Mouse (Mus musculus) heart, embryonic 12.5 days (tissue): ENCODE data around the gene Ucn3. TPM values are rescaled to one million over a fixed set of nuclear protein-coding genes. Genes with fewer than 3 reads are reported as not detected.

Experiments used
- ATAC-seq: fragments of 200-750 bp; cut with Nextera tagmentation; 2 replicates; pipeline ENCODE4 v1.8.0; 2017; ENCODE audit warnings: moderate TSS enrichment, moderate library complexity; ENCODE audit not compliant: insufficient number of reproducible peaks, low FRiP score
- H3K27ac ChIP-seq: fragments of 300-500 bp; sonication (generic); 2 replicates; pipeline ENCODE4 v1.5.1; 2016; ENCODE audit warnings: mild to moderate bottlenecking, moderate library complexity; ENCODE audit not compliant: poor library complexity, severe bottlenecking
- H3K27me3 ChIP-seq: fragments of 300-500 bp; sonication (generic); replicated peaks from 2 replicates; pipeline ENCODE4 v1.6.1; 2016; ENCODE audit warnings: mild to moderate bottlenecking, moderate library complexity
- H3K36me3 ChIP-seq: fragments of 300-500 bp; sonication (generic); 2 replicates; pipeline ENCODE4 v1.6.1; 2016; ENCODE audit warnings: mild to moderate bottlenecking, moderate library complexity
- H3K4me1 ChIP-seq: fragments of 300-500 bp; sonication (generic); replicated peaks from 2 replicates; pipeline ENCODE4 v1.6.1; 2016; ENCODE audit warnings: mild to moderate bottlenecking
- H3K4me2 ChIP-seq: fragments of 300-500 bp; sonication (generic); 2 replicates; pipeline ENCODE4 v1.6.1; 2016; ENCODE audit warnings: mild to moderate bottlenecking, moderate library complexity
- H3K4me3 ChIP-seq: fragments of 300-500 bp; sonication (generic); 2 replicates; pipeline ENCODE4 v1.5.1; 2016; ENCODE audit warnings: mild to moderate bottlenecking
- H3K9ac ChIP-seq: fragments of 300-500 bp; sonication (generic); 2 replicates; pipeline ENCODE4 v1.6.1; 2016; ENCODE audit warnings: mild to moderate bottlenecking, moderate library complexity
- H3K9me3 ChIP-seq: fragments of 300-500 bp; sonication (generic); replicated peaks from 2 replicates; pipeline ENCODE4 v1.6.1; 2016; ENCODE audit warnings: mild to moderate bottlenecking, moderate library complexity
- WGBS: fragments of 180-500 bp; shearing (Covaris S2); methylation state at CpG from one replicate; pipeline ENCODE4 v1.1.7; 2016; 5-methylcytosine and 5-hydroxymethylcytosine counted together
- microRNA-seq: library from miRNA; unstranded; fragments of <30 nt; microRNA quantifications from one replicate; pipeline ENCODE4, GENCODE M21; 2017
- polyA plus RNA-seq: library from polyadenylated mRNA; unstranded; fragments of >200 nt; fragmentation: Nextera tagmentation; extraction: Ambion mirVana; gene quantifications from 2 replicates; pipeline ENCODE4 v1.2.1, GENCODE M21; 2016

Ucn3 gene
- polyA plus RNA-seq, 1 experiment from 2014 or later = not detected

GRCm38 (mm10) chr13:3892601-3893000 lies 52.5 kb downstream of the Ucn3 start:
- ATAC-seq = no peak
- no peaks in the 10 kb centered on the region for H3K9me3 ChIP-seq
- H3K27ac ChIP-seq = no peak overlapping the region
- H3K36me3 ChIP-seq = peaks cover 12% of the 10 kb centered on the region
- peak overlapping the region; percentile 65 for H3K9ac ChIP-seq
- WGBS = 13% methylated on average over 7 of the region's 7 CpGs
- H3K4me3 ChIP-seq = peak overlapping the region; percentile 76
- no peaks in the 10 kb centered on the region for H3K27me3 ChIP-seq
- peaks cover 11% of the 10 kb centered on the region for H3K4me1 ChIP-seq
- H3K4me2 ChIP-seq = peak overlapping the region; percentile 67

DNA sequence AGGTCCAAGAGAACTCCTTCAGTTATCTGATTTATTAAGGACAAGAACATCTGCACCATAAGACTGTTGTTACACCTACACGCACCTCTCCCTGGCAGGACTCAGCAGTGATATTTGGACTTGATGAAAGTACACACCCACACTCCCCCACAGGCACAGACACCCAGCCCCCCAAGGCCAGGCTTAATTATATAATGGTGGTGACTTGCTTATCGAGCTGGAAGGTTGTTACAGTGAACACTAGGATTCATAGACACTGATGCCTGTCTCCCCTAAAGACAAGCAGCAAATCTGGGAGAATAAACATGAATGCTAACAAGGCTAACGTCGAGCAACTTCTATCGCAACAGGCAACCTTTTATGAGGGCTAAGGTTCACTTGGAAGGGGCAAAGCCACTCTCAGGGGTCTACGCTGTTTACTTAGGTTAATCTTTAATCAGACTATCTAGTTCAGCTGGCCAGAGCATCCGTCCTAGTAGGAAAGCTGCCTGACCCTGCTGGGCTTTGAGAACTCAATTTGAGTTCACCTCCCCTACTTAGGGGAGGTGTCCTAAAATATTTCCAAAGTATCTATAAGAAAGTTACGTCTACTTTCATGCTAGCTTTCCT lies 53.6 kb downstream of the Ucn3 start:
- peaks cover 22% of the 10 kb centered on the region for H3K36me3 ChIP-seq
- peak overlapping the region; percentile 57 for H3K9ac ChIP-seq
- no peaks in the 10 kb centered on the region for H3K9me3 ChIP-seq
- H3K27me3 ChIP-seq = no peaks in the 10 kb centered on the region
- H3K4me3 ChIP-seq = peak overlapping the region; percentile 76
- ATAC-seq = no peak
- no peak overlapping the region for H3K27ac ChIP-seq
- H3K4me2 ChIP-seq = peak overlapping the region; percentile 67
- WGBS = 38% methylated on average over 8 of the region's 8 CpGs
- peaks cover 11% of the 10 kb centered on the region for H3K4me1 ChIP-seq

Small RNA genes lying within 50 kb of the gene (microRNA-seq; reads per million reads assigned to microRNA genes)
- gene Gm22460 = not detected

Other genes starting within 250 kb of the Ucn3 start
- not detected in 2 replicates for gene Calml3, start 141.0 kb downstream of the Ucn3 start, polyA plus RNA-seq
- gene Calm4, start 107.6 kb downstream of the Ucn3 start, polyA plus RNA-seq = not detected in 2 replicates
- gene Calm5, start 91.2 kb downstream of the Ucn3 start, polyA plus RNA-seq = not detected in 2 replicates
- gene Net1, start 27.1 kb downstream of the Ucn3 start, polyA plus RNA-seq = 63.6 and 63.7 TPM in 2 replicates
- not detected in 2 replicates for gene Tubal3, start 27.1 kb downstream of the Ucn3 start, polyA plus RNA-seq
- gene Akr1c14, start 103.7 kb upstream of the Ucn3 start, polyA plus RNA-seq = 1.9 and 2.4 TPM in 2 replicates
- not detected in 2 replicates for gene Akr1c18, start 205.3 kb upstream of the Ucn3 start, polyA plus RNA-seq
- 2.8 and 3.1 TPM in 2 replicates for gene Akr1c13, start 245.8 kb upstream of the Ucn3 start, polyA plus RNA-seq